ENCODE assay signal across 27 mouse cellular contexts in genomic region chr5:15498350-15498749, GRCm38 (mm10). TPM values are rescaled to one million over a fixed set of nuclear protein-coding genes. Genes with fewer than 3 reads are reported as not detected.
DNase-seq lines count a peak whose midpoint lies in the region; ATAC-seq and TF ChIP-seq lines count a peak whose summit lies in the region.
"Not testable (repeated sequence)": the region's sequence is repeated elsewhere in the genome, so short reads cannot be mapped to it uniquely, and the experiment has no call there.
"Had no signal": no experiment of that assay in that cellular context is flagged by ENCODE, and none has a peak within 500 bp of the region (broad histone marks: within the 10 kb centered on the region; RNA-seq: fewer than 3 reads in every experiment).

No protein-coding gene starts in this region.

- not testable (repeated sequence) for H3K9me3 ChIP-seq in G1E (replicated peaks); limb, embryonic 11.5 days (ENCODE audit: control insufficient read depth, low read length)
- peaks cover 12% of the 10 kb centered on the region for H3K9me3 ChIP-seq in heart, embryonic 11.5 days (replicated peaks; ENCODE audit: control insufficient read depth, low read length)
- H3K9me3 ChIP-seq in hindbrain, embryonic 12.5 days (replicated peaks): peaks cover 31% of the 10 kb centered on the region
- H3K9me3 ChIP-seq in midbrain, postnatal 0 days (ENCODE audit: low read length): peaks cover 13% of the 10 kb centered on the region
- H3K9me3 ChIP-seq in neural tube, embryonic 15.5 days (replicated peaks): peaks cover 29% of the 10 kb centered on the region

- H3K9ac ChIP-seq in heart, embryonic 11.5 days (ENCODE audit: low read depth, low read length); hindbrain, embryonic 12.5 days; limb, embryonic 11.5 days (ENCODE audit: low read length); midbrain, postnatal 0 days (replicated peaks; ENCODE audit: low read length, poor library complexity, severe bottlenecking); neural tube, embryonic 15.5 days (replicated peaks): not testable (repeated sequence)

- H3K27me3 ChIP-seq in G1E (ENCODE audit: insufficient read depth, low read length); heart, embryonic 11.5 days (ENCODE audit: control insufficient read depth, insufficient read depth, low read length); hindbrain, embryonic 12.5 days; limb, embryonic 11.5 days (ENCODE audit: control insufficient read depth, insufficient read depth, low read length); midbrain, postnatal 0 days (ENCODE audit: insufficient read depth, low read length); neural tube, embryonic 15.5 days (replicated peaks): not testable (repeated sequence)

- ATAC-seq in G1E (ENCODE audit: extremely low read depth, insufficient number of reproducible peaks, low FRiP score, poor library complexity, severe bottlenecking): peak; percentile 34
- 0 out of 2 replicates have a peak, but pooled peaks have one; percentile 55 for ATAC-seq in heart, embryonic 11.5 days (replicated peaks; ENCODE audit: insufficient number of reproducible peaks, low FRiP score, low TSS enrichment)
- peak; percentile 56; the same call in 1 of the 2 replicates for ATAC-seq in hindbrain, embryonic 12.5 days (ENCODE audit: low FRiP score)
- ATAC-seq in limb, embryonic 11.5 days (ENCODE audit: insufficient number of reproducible peaks, low FRiP score, low TSS enrichment, low read depth): peak; percentile 57; the same call in 1 of the 2 replicates
- ATAC-seq in midbrain, postnatal 0 days (ENCODE audit: low FRiP score): peak; percentile 52; the same call in 1 of the 2 replicates
- ATAC-seq in neural tube, embryonic 15.5 days (ENCODE audit: low FRiP score): peak; percentile 61; the same call in 1 of the 2 replicates

- not testable (repeated sequence) for DNase-seq in G1E (ENCODE audit: low spot score); limb, embryonic 11.5 days (ENCODE audit: low spot score); midbrain, postnatal 0 days (ENCODE audit: low spot score)

- H3K4me2 ChIP-seq in heart, embryonic 11.5 days; hindbrain, embryonic 12.5 days (replicated peaks); limb, embryonic 11.5 days (ENCODE audit: low read depth, severe bottlenecking); midbrain, postnatal 0 days (ENCODE audit: low read depth, low read length, poor library complexity, severe bottlenecking); neural tube, embryonic 15.5 days: not testable (repeated sequence)

- H3K4me1 ChIP-seq in G1E (ENCODE audit: insufficient read depth, low read depth, low read length); heart, embryonic 11.5 days (ENCODE audit: control insufficient read depth, insufficient read depth, low read length); hindbrain, embryonic 12.5 days; limb, embryonic 11.5 days (ENCODE audit: control insufficient read depth, insufficient read depth, low read length); midbrain, postnatal 0 days (ENCODE audit: insufficient read depth, low read length); neural tube, embryonic 15.5 days: not testable (repeated sequence)

- not testable (repeated sequence) for H3K36me3 ChIP-seq in G1E (replicated peaks); heart, embryonic 11.5 days (ENCODE audit: control insufficient read depth, insufficient read depth, low read length); hindbrain, embryonic 12.5 days; limb, embryonic 11.5 days (ENCODE audit: control insufficient read depth, insufficient read depth, low read length); midbrain, postnatal 0 days (ENCODE audit: insufficient read depth, low read length); neural tube, embryonic 15.5 days

- not testable (repeated sequence) for TF ChIP-seq CTCF in G1E (IDR thresholded peaks at IDR 0.05; ENCODE audit: low read depth, low read length); midbrain, postnatal 0 days (IDR thresholded peaks at IDR 0.05)

- H3K4me3 ChIP-seq in G1E (ENCODE audit: low read depth, low read length); heart, embryonic 11.5 days (ENCODE audit: low read depth, low read length); hindbrain, embryonic 12.5 days; limb, embryonic 11.5 days (ENCODE audit: low read depth, low read length); midbrain, postnatal 0 days (ENCODE audit: low read depth, low read length); neural tube, embryonic 15.5 days (replicated peaks): not testable (repeated sequence)

- WGBS in heart, embryonic 11.5 days (ENCODE audit: insufficient replicate concordance): 65% methylated on average over 3 of the region's 3 CpGs
- WGBS in hindbrain, embryonic 12.5 days: 74% methylated on average over 3 of the region's 3 CpGs
- 80% methylated on average over 3 of the region's 3 CpGs for WGBS in limb, embryonic 11.5 days
- 71% methylated on average over 3 of the region's 3 CpGs for WGBS in midbrain, postnatal 0 days
- WGBS in neural tube, embryonic 15.5 days: 80% methylated on average over 3 of the region's 3 CpGs

- not testable (repeated sequence) for H3K27ac ChIP-seq in heart, embryonic 11.5 days (ENCODE audit: low read depth, low read length); hindbrain, embryonic 12.5 days; limb, embryonic 11.5 days (replicated peaks; ENCODE audit: low read depth, low read length); midbrain, postnatal 0 days (ENCODE audit: low read depth, low read length); neural tube, embryonic 15.5 days (replicated peaks)

RNA-seq across cellular contexts. Expression of gene Gm21149, which starts 22.0 kb away (rescaled TPM):
- not detected in 2 replicates for total RNA-seq in G1E (2014; fragmentation: Nextera tagmentation)
- 0.12 and 0.66 TPM in 2 replicates for total RNA-seq in G1E (2017)
- polyA plus RNA-seq in G1E (2012): not detected in 2 replicates
- not detected in 2 replicates for polyA plus RNA-seq in heart, embryonic 11.5 days (2014; fragmentation: Nextera tagmentation; extraction: Ambion mirVana)
- not detected in 2 replicates for polyA plus RNA-seq in hindbrain, embryonic 12.5 days (2016; fragmentation: Nextera tagmentation; extraction: Ambion mirVana)
- polyA plus RNA-seq in limb, embryonic 11.5 days (2014; fragmentation: Nextera tagmentation; extraction: Ambion mirVana): not detected in 2 replicates
- not detected in 2 replicates for total RNA-seq in midbrain, postnatal 0 days (2014; rRNA removed)
- not detected in 2 replicates for polyA plus RNA-seq in midbrain, postnatal 0 days (2015; fragmentation: Nextera tagmentation; extraction: Ambion mirVana)
- not detected in 2 replicates for polyA plus RNA-seq in neural tube, embryonic 15.5 days (2015; fragmentation: Nextera tagmentation; extraction: Ambion mirVana)
- total RNA-seq: adrenal gland, adult 18-20 months; adrenal gland, postnatal 10 days; adrenal gland, postnatal 36 days; common myeloid progenitor, adult 5-6 weeks; ES-E14; gastrocnemius, adult 8-10 months; gastrocnemius, postnatal 25 days; heart, adult 18-20 months; heart, postnatal 25 days; hematopoietic stem cell, adult 5-6 weeks had no signal
- polyA plus RNA-seq: cerebellum, adult 2 months; embryonic facial prominence, embryonic 12.5 days; erythroblast, embryonic 14.5 days; forebrain, embryonic 12.5 days; forebrain, embryonic 15.5 days; gonadal fat pad, adult 2 months; heart, postnatal 0 days; hindbrain, embryonic 15.5 days; Patski had no signal

RNA-seq across cellular contexts. Expression of gene Gm21190, which starts 30.7 kb away (rescaled TPM):
- total RNA-seq in G1E (2014; fragmentation: Nextera tagmentation) (not detected in 2 replicates), G1E (2017) (0.16 TPM in 1 of 2 replicates, not detected in the other)
- not detected in 2 replicates for polyA plus RNA-seq in G1E (2012)
- 0.24 TPM in 1 of 2 replicates, not detected in the other for polyA plus RNA-seq in heart, embryonic 11.5 days (2014; fragmentation: Nextera tagmentation; extraction: Ambion mirVana)
- polyA plus RNA-seq in hindbrain, embryonic 12.5 days (2016; fragmentation: Nextera tagmentation; extraction: Ambion mirVana): not detected in 2 replicates
- not detected in 2 replicates for polyA plus RNA-seq in limb, embryonic 11.5 days (2014; fragmentation: Nextera tagmentation; extraction: Ambion mirVana)
- total RNA-seq in midbrain, postnatal 0 days (2014; rRNA removed): not detected in 2 replicates
- polyA plus RNA-seq in midbrain, postnatal 0 days (2015; fragmentation: Nextera tagmentation; extraction: Ambion mirVana): not detected in 2 replicates
- polyA plus RNA-seq in neural tube, embryonic 15.5 days (2015; fragmentation: Nextera tagmentation; extraction: Ambion mirVana): not detected in 2 replicates
- total RNA-seq: adrenal gland, adult 18-20 months; adrenal gland, postnatal 10 days; adrenal gland, postnatal 36 days; common myeloid progenitor, adult 5-6 weeks; ES-E14; gastrocnemius, adult 8-10 months; gastrocnemius, postnatal 25 days; heart, adult 18-20 months; heart, postnatal 25 days; hematopoietic stem cell, adult 5-6 weeks had no signal
- polyA plus RNA-seq: cerebellum, adult 2 months; embryonic facial prominence, embryonic 12.5 days; erythroblast, embryonic 14.5 days; forebrain, embryonic 12.5 days; forebrain, embryonic 15.5 days; gonadal fat pad, adult 2 months; heart, embryonic 14.5 days; hindbrain, embryonic 15.5 days; intestine, embryonic 14.5 days; Patski had no signal
